Mouse (Mus musculus) ovary, postnatal 10 days (tissue): ENCODE measurements around the gene Prss30.
"Not testable (repeated sequence)": the region's sequence is repeated elsewhere in the genome, so short reads cannot be mapped to it uniquely, and the experiment has no call there.

Source experiments
- DNase-seq: peaks from one replicate; pipeline ENCODE4 v3.0.0; 2022; ENCODE audit warnings: low spot score

Prss30 gene

GRCm38 (mm10) chr17:23984989-23985388 lies 4.6 kb upstream of the Prss30 start:
- DNase-seq, result no peak

- no peak for DNase-seq
Measured at GRCm38 (mm10) chr17:23982912-23983311, 2.5 kb upstream of the Prss30 start.

- DNase-seq, result no peak
Measured at GRCm38 (mm10) chr17:23979471-23979870, 895 bp downstream of the Prss30 start.

- no peak for DNase-seq
Measured at GRCm38 (mm10) chr17:23976665-23977064, 3.7 kb downstream of the Prss30 start.

GRCm38 (mm10) chr17:23971315-23971714 lies 9.1 kb downstream of the Prss30 start:
- no peak for DNase-seq

GRCm38 (mm10) chr17:23969231-23969630 lies 11.1 kb downstream of the Prss30 start:
- DNase-seq, result peak; percentile 37

- DNase-seq, result no peak
Measured at GRCm38 (mm10) chr17:23968780-23969179, 11.6 kb downstream of the Prss30 start.

- DNase-seq, result no peak
Measured at GRCm38 (mm10) chr17:23966658-23967401, 13.5 kb downstream of the Prss30 start.

GRCm38 (mm10) chr17:23965805-23966425 lies 14.5 kb downstream of the Prss30 start:
- DNase-seq, result no peak

GRCm38 (mm10) chr17:23961573-23962122 lies 18.7 kb downstream of the Prss30 start:
- no peak for DNase-seq

- peak; percentile 49 for DNase-seq
Measured at GRCm38 (mm10) chr17:23960084-23960738, 20.2 kb downstream of the Prss30 start.

GRCm38 (mm10) chr17:23955174-23955573 lies 25.2 kb downstream of the Prss30 start, which contains the start of gene Sbpl:
Gene Sbpl (minus strand): TSS chr17:23955274.
- DNase-seq, result no peak

GRCm38 (mm10) chr17:23950828-23951227 lies 29.5 kb downstream of the Prss30 start:
- not testable (repeated sequence) for DNase-seq

- no peak for DNase-seq
Measured at GRCm38 (mm10) chr17:23949068-23949467, 31.3 kb downstream of the Prss30 start.

GRCm38 (mm10) chr17:23947486-23947885 lies 32.9 kb downstream of the Prss30 start:
- not testable (repeated sequence) for DNase-seq

GRCm38 (mm10) chr17:23941372-23941771 lies 39.0 kb downstream of the Prss30 start, which contains the start of gene Sbp:
Gene Sbp (plus strand): TSS chr17:23941672.
- no peak for DNase-seq

GRCm38 (mm10) chr17:23931157-23931556 lies 49.2 kb downstream of the Prss30 start:
- no peak for DNase-seq

GRCm38 (mm10) chr17:23925090-23925493 lies 55.3 kb downstream of the Prss30 start:
- DNase-seq, result peak; percentile 43

GRCm38 (mm10) chr17:23924531-23925007 lies 55.8 kb downstream of the Prss30 start:
- DNase-seq, result peak; percentile 75
